Mouse (Mus musculus) forebrain, embryonic 11.5 days (tissue): ENCODE measurements around the gene Tbx5. TPM values are rescaled to one million over a fixed set of nuclear protein-coding genes. Genes with fewer than 3 reads are reported as not detected.

Experiments
- ATAC-seq: fragments of 200-750 bp; cut with Nextera tagmentation; replicated peaks from 2 replicates; pipeline ENCODE4 v1.8.0; 2017; ENCODE audit warnings: moderate TSS enrichment; ENCODE audit not compliant: low FRiP score
- DNase-seq: peaks from one replicate; pipeline ENCODE4 v3.0.0-alpha.2; 2017; ENCODE audit warnings: low spot score
- H3K27ac ChIP-seq: fragments of 300-500 bp; sonication (generic); 2 replicates; pipeline ENCODE4 v1.5.1; 2014; ENCODE audit warnings: low read depth, low read length
- H3K27me3 ChIP-seq: fragments of 300-500 bp; sonication (generic); 2 replicates; pipeline ENCODE4 v1.6.1; 2014; ENCODE audit warnings: mild to moderate bottlenecking, low read length, mixed read lengths; ENCODE audit not compliant: control insufficient read depth, insufficient read depth
- H3K36me3 ChIP-seq: fragments of 300-500 bp; sonication (generic); 2 replicates; pipeline ENCODE4 v1.6.1; 2014; ENCODE audit warnings: mild to moderate bottlenecking, low read length, moderate library complexity, mixed read lengths; ENCODE audit not compliant: control insufficient read depth, insufficient read depth
- H3K4me1 ChIP-seq: fragments of 300-500 bp; sonication (generic); replicated peaks from 2 replicates; pipeline ENCODE4 v1.6.1; 2014; ENCODE audit warnings: low read length, mixed read lengths; ENCODE audit not compliant: control insufficient read depth, insufficient read depth
- H3K4me2 ChIP-seq: fragments of 300-500 bp; sonication (generic); 2 replicates; pipeline ENCODE4 v1.6.1; 2014; ENCODE audit warnings: low read depth, mild to moderate bottlenecking, low read length, moderate library complexity, mixed read lengths; ENCODE audit not compliant: severe bottlenecking
- H3K4me3 ChIP-seq: fragments of 300-500 bp; sonication (generic); 2 replicates; pipeline ENCODE4 v1.5.1; 2014; ENCODE audit warnings: low read depth, low read length
- H3K9ac ChIP-seq: fragments of 300-500 bp; sonication (generic); 2 replicates; pipeline ENCODE4 v1.6.1; 2014; ENCODE audit warnings: low read length
- H3K9me3 ChIP-seq: fragments of 300-500 bp; sonication (generic); 2 replicates; pipeline ENCODE4 v1.6.1; 2016; ENCODE audit warnings: low read length, mixed read lengths; ENCODE audit not compliant: control insufficient read depth
- WGBS: fragments of 180-500 bp; shearing (Covaris S2); extraction: QIAGEN DNeasy Blood & Tissue Kit; methylation state at CpG from one replicate; pipeline ENCODE4 v1.1.7; 2014; 5-methylcytosine and 5-hydroxymethylcytosine counted together
- polyA plus RNA-seq: library from polyadenylated mRNA; unstranded; fragments of >200 nt; fragmentation: Nextera tagmentation; extraction: Ambion mirVana; gene quantifications from 2 replicates; pipeline ENCODE4 v1.2.1, GENCODE M21; 2014

Tbx5 gene
- polyA plus RNA-seq, 1 experiment from 2014 or later, result not detected

DNA sequence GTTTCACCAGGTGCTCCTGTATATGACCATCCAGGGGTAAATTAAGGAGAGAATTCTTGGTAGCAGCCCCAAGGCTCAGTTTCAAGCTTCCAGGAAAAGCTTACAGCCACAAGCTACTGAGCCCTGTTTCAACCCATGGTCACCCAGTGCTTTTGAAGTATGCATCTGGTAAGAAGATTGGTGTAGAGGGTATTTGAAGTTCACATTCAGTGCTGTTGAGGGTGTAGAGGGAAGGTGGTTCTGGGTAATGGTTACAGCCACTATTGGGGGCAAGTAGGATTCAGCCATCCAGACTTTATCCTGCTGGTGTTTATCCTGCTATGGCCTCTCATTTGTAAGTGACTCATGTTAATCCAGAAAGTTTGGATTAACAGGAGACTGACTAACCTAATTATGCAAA is 26.0 kb upstream of the Tbx5 start:
- ATAC-seq, result no peak
- Histone ChIP-seq H3K36me3 (no peaks in the 10 kb centered on the region), H3K4me1 (no peaks in the 10 kb centered on the region), H3K4me2 (no peak overlapping the region), H3K27ac (no peak overlapping the region), H3K9ac (no peak overlapping the region), H3K27me3 (peaks cover 90% of the 10 kb centered on the region), H3K4me3 (no peak overlapping the region), H3K9me3 (no peaks in the 10 kb centered on the region)
- no peak for DNase-seq

DNA sequence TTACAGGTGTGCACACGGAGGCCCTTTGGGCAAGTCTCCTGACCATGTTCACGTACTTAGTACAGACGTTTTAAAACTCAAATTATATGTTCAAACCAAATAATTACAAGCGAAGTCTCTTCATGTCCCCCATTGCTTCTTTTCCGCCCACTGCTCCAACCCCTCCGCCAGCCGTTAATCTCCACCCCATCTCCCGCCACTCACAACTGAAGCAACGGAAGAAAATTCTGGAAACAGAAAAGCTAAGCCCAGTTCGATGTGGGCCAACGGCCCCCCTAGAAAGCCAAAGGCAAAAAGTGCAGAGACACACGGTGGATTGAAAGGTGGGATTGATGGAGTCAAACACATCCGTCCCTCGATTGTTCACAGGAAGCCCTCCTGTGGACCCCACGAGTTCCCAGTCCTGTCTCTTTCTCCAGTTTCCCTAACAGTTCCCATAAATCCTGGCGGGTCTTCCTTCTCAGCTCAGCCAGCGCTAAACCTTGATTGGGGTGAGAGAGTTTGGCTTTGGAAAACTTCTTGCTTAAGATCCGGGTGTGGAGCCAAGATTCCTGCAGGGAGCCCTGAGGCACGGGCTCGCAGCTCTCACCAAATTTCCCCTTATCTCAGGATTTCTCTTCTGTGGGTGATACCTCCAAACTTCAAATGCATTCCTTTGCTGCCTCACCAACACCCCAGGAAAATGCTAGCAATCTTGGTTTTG is 24.8 kb upstream of the Tbx5 start:
- H3K9me3 ChIP-seq, result no peaks in the 10 kb centered on the region
- H3K27ac ChIP-seq, result no peak overlapping the region
- under 1% methylated on average over 20 of the region's 20 CpGs for WGBS
- no peak overlapping the region for H3K9ac ChIP-seq
- H3K4me3 ChIP-seq, result no peak overlapping the region
- H3K4me1 ChIP-seq, result no peaks in the 10 kb centered on the region
- peaks cover 78% of the 10 kb centered on the region for H3K27me3 ChIP-seq
- no peaks in the 10 kb centered on the region for H3K36me3 ChIP-seq
- DNase-seq (no peak), ATAC-seq (no peak)
- no peak overlapping the region for H3K4me2 ChIP-seq

DNA sequence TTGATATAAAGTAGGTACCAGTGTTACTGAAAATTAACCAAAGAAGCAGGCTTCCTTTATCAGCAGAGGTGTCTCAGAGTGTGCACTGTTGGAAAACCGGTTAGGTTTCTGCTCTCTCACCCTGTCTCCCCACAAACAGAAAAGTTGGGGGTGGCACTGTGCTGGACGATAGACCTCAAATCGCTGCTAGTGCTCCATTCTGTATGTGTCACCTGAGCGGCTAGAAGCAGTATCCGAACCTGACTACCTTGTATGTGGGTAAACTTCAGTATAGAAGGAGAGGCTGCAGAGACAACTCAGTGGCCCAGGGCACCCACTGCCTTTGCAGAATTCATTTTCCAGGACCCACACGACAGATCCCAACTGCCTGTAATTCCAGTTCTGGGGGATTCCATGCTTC is 23.8 kb upstream of the Tbx5 start:
- no peaks in the 10 kb centered on the region for H3K9me3 ChIP-seq
- no peaks in the 10 kb centered on the region for H3K4me1 ChIP-seq
- no peaks in the 10 kb centered on the region for H3K36me3 ChIP-seq
- ATAC-seq (no peak), DNase-seq (no peak)
- peaks cover 67% of the 10 kb centered on the region for H3K27me3 ChIP-seq
- WGBS, result 37% methylated on average over 6 of the region's 6 CpGs
- H3K4me2 ChIP-seq, result no peak overlapping the region
- no peak overlapping the region for H3K27ac ChIP-seq
- H3K4me3 ChIP-seq, result no peak overlapping the region
- no peak overlapping the region for H3K9ac ChIP-seq

DNA sequence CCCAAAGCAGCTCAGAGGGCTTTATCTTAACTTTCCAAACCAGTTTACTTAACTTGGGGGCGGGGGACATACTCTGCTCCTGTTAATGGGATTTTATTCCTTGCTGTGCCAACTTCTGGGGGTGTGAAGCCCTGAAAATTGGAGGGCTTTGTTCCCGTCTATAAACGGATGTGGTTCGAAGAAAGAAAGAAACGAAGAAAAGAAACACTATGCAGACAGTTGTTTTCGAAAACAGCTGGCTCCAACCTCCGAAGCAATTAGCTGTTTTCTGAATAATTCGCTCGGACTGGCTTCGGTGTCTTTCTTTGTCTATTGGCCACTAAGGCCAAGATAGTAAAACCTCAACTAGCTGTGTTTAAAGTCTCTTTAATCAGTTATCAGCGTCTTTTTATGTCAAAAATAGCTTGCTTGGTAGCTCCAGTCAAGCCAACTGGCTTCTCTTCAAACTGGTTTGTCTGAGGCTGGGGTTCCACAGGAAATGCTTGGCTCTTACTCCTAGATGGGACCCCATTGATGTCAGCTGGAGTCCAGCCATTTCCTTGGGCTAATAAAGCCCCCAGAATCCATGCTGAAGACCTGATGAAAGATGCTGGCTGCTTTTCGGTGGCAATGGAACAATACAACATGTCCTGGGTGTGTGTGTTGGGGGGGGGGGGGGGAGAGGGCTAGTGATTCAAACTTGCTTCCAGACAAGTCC is 21.3 kb upstream of the Tbx5 start:
- Histone ChIP-seq H3K4me3 (no peak overlapping the region), H3K27me3 (peaks cover 44% of the 10 kb centered on the region), H3K4me2 (no peak overlapping the region), H3K9me3 (no peaks in the 10 kb centered on the region), H3K36me3 (no peaks in the 10 kb centered on the region), H3K27ac (no peak overlapping the region), H3K4me1 (no peaks in the 10 kb centered on the region), H3K9ac (no peak overlapping the region)
- WGBS, result 52% methylated on average over 12 of the region's 12 CpGs
- ATAC-seq (no peak), DNase-seq (no peak)

DNA sequence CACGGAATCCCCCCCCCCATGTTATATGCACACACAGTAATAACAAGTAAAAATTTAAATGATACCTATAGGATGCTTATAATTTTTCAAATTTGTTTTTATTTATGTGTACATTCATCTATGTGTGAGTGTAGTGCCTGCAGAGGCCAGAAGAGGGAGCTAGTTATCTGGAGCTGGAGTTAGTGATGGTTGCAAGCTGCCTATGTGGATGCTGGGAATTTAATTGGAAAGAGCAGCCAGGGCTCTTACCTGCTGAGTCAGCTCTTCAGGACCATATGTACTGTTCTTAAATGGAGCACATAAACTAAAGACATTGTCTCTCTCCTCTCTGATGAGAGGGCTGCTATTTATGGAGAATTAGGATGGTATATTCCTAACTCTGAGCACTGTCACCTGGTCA is 17.2 kb upstream of the Tbx5 start:
- no peak overlapping the region for H3K9ac ChIP-seq
- H3K27me3 ChIP-seq, result peaks cover 9% of the 10 kb centered on the region
- no peak overlapping the region for H3K4me3 ChIP-seq
- no peaks in the 10 kb centered on the region for H3K4me1 ChIP-seq
- DNase-seq (no peak), ATAC-seq (no peak)
- no peak overlapping the region for H3K4me2 ChIP-seq
- H3K36me3 ChIP-seq, result no peaks in the 10 kb centered on the region
- no peaks in the 10 kb centered on the region for H3K9me3 ChIP-seq
- WGBS, result 50% methylated on average over 1 of the region's 1 CpGs
- no peak overlapping the region for H3K27ac ChIP-seq

DNA sequence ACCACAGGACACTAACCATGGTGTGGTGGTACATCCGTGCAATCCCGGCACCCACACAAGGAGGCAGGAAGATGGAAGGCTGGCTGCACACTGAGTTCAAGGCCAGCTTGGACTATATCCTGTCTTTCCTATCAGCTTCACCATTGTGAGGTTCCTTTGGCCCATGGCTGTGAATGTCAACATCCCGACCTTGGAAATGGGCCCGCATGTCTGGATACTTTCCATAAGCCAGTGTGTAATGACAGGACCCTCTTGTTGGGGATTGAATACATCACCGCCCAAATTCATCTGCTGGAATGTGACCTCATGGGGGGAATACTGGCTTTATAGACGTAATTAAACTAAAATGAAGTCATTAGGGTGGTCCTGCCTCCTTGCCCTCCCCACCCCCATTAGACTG is 12.0 kb upstream of the Tbx5 start:
- WGBS, result 86% methylated on average over 6 of the region's 6 CpGs
- Histone ChIP-seq H3K27ac (no peak overlapping the region), H3K9ac (no peak overlapping the region), H3K36me3 (no peaks in the 10 kb centered on the region), H3K4me2 (no peak overlapping the region), H3K9me3 (no peaks in the 10 kb centered on the region), H3K4me1 (no peaks in the 10 kb centered on the region), H3K4me3 (no peak overlapping the region), H3K27me3 (no peaks in the 10 kb centered on the region; the same call in 1 of the 2 replicates)
- no peak for ATAC-seq
- DNase-seq, result no peak

DNA sequence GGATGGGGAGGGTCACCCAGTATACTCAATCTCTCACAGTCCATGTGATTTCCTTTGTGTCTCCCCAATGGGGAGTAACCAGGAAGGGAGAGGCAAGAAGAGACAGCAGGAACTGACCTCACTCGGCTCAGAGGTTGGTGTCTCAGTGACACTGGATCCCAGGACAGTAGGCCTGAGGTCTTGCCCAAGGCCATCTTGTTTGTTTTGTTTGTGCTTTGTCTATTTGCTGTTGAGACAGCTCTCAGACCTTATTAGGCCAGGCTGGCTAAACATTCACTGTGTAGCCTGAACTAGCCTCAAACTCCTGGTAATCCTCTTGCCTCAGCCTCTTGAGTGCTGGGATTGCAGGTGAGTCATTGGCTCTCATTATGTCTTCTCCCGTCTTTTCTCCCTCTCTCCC is 11.0 kb upstream of the Tbx5 start:
- Histone ChIP-seq H3K27ac (no peak overlapping the region), H3K4me1 (no peaks in the 10 kb centered on the region), H3K9ac (no peak overlapping the region), H3K9me3 (no peaks in the 10 kb centered on the region), H3K4me2 (no peak overlapping the region), H3K36me3 (no peaks in the 10 kb centered on the region), H3K27me3 (0 out of 2 replicates have a peak, but pooled peaks cover 3% of the 10 kb centered on the region), H3K4me3 (no peak overlapping the region)
- WGBS, result 64% methylated on average over 2 of the region's 2 CpGs
- DNase-seq (no peak), ATAC-seq (no peak)

DNA sequence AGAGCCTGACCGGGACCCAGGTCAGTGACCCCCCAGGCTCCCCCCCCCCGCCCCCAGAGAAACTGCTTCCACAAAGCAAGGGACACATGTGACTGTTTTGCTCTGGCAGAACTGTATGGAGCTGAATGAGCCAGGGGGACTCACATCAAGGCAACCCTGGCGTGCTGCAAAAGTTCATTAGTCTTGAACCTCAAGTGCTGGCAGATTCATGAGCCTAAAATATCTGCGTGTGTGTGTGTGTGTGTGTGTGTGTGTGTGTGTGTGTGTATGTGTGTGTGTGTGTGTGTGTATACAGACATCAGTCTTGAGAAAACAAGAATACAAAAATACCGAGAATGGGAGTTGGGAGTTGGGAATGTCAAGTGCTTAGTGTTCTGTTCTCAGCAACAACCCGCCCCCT is 5.1 kb upstream of the Tbx5 start:
- no peak overlapping the region for H3K4me2 ChIP-seq
- no peak overlapping the region for H3K27ac ChIP-seq
- peaks cover 47% of the 10 kb centered on the region for H3K27me3 ChIP-seq
- H3K9ac ChIP-seq, result no peak overlapping the region
- no peaks in the 10 kb centered on the region for H3K36me3 ChIP-seq
- H3K4me3 ChIP-seq, result no peak overlapping the region
- H3K9me3 ChIP-seq, result no peaks in the 10 kb centered on the region
- ATAC-seq (no peak), DNase-seq (no peak)
- WGBS, result 70% methylated on average over 6 of the region's 6 CpGs
- H3K4me1 ChIP-seq, result no peaks in the 10 kb centered on the region

DNA sequence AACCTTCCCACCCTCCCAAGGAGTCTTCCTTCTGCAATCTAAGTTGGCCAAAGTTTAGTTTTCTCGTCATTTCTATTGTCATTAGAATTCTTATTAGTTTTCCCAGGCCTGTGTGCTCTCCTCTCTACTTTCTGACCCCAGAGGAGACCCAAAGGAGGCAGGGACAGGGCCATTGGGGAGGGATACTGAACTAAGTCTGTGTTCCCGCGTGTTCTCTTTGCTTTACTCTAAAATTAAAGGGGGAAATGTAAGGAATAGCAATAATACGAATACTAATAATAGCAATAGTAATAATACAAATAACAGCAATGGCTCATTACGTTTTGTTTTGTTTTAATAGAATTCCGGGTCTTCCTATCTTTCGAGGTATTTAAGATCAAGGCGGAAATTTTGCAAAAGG is 1.9 kb upstream of the Tbx5 start:
- ATAC-seq, result no peak
- WGBS, result 5% methylated on average over 8 of the region's 8 CpGs
- Histone ChIP-seq H3K27ac (no peak overlapping the region), H3K4me3 (no peak overlapping the region), H3K36me3 (no peaks in the 10 kb centered on the region), H3K4me2 (no peak overlapping the region), H3K4me1 (no peaks in the 10 kb centered on the region), H3K27me3 (peaks cover 76% of the 10 kb centered on the region), H3K9ac (no peak overlapping the region), H3K9me3 (no peaks in the 10 kb centered on the region)
- DNase-seq, result no peak
